Mouse (Mus musculus) heart, postnatal 0 days (tissue): ENCODE measurements around the gene Csf2rb.

Source experiments
- CTCF ChIP-seq: IDR thresholded peaks from 2 replicates; pipeline ENCODE4 v1.5.1; 2016; ENCODE audit warnings: antibody characterized with exemption, control low read depth, low read depth
- EP300 ChIP-seq: IDR thresholded peaks from 2 replicates; pipeline ENCODE4 v1.6.1; 2016; ENCODE audit warnings: antibody characterized with exemption, low read depth

DNA sequence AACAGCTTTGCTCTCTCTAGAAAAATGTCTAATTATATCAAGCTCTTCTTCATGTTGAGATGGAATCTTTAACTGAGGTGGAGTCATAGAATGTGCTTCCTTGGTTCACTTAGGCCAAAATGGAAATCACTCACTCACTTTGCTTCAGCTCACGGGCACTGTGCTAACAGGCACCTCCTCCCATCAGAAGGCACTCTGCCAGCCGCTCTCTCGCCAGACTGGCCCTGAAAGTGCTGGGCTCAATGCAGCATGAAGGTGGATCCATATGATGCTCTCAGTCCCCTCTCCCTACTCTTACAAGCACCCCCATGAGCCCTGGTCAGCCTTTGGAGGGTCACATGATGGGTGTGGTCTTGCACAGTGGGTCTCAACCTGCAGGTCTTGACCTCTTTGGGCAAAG lies 48.7 kb downstream of the Csf2rb start:
- TF ChIP-seq CTCF = no peak
- TF ChIP-seq EP300 = no peak
